Mouse (Mus musculus) myocyte (in vitro differentiated cells): Measurements from ENCODE around the gene Ldb2. TPM values are rescaled to one million over a fixed set of nuclear protein-coding genes. Genes with fewer than 3 reads are reported as not detected.

Source experiments
- H3K27me3 ChIP-seq: one replicate; pipeline ENCODE4 v1.6.1; 2011; ENCODE audit not compliant: control insufficient read depth, insufficient read depth, insufficient read length
- H3K36me3 ChIP-seq: one replicate; pipeline ENCODE4 v1.6.1; 2011; ENCODE audit not compliant: control insufficient read depth, insufficient read depth
- H3K4me2 ChIP-seq: one replicate; pipeline ENCODE4 v1.6.1; 2011; ENCODE audit warnings: low read depth, control low read depth
- H3K4me3 ChIP-seq: one replicate; pipeline ENCODE4 v1.5.1; 2011; ENCODE audit warnings: mild to moderate bottlenecking, control low read depth, moderate library complexity
- H3K79me2 ChIP-seq: one replicate; pipeline ENCODE4 v1.6.1; 2011; ENCODE audit not compliant: control insufficient read depth, insufficient read depth
- H3ac ChIP-seq: one replicate; pipeline ENCODE4 v1.6.1; 2011; ENCODE audit not compliant: control insufficient read depth, insufficient read length
- CEBPB ChIP-seq: IDR thresholded peaks from 2 replicates; pipeline ENCODE4 v1.6.1; 2011; ENCODE audit warnings: mild to moderate bottlenecking, moderate library complexity; ENCODE audit not compliant: poor library complexity, insufficient read depth, severe bottlenecking
- E2F4 ChIP-seq: IDR thresholded peaks from one replicate; pipeline ENCODE4 v1.6.1; 2011; ENCODE audit warnings: mild to moderate bottlenecking, control low read depth, moderate library complexity; ENCODE audit not compliant: insufficient read depth
- MAX ChIP-seq: IDR thresholded peaks from one replicate; pipeline ENCODE4 v1.6.1; 2011; ENCODE audit warnings: low read depth, mild to moderate bottlenecking, control low read depth
- MYOD1 ChIP-seq, 3 experiments: IDR thresholded peaks; one replicate each; pipeline ENCODE4 v1.6.1; 2011; ENCODE audit warnings: control low read depth in 2 of 3, low read depth in 2 of 3, mild to moderate bottlenecking in 2 of 3, moderate library complexity in 1 of 3; ENCODE audit not compliant: insufficient read length in 2 of 3, control insufficient read depth in 1 of 3
- MYOG ChIP-seq, 3 experiments: IDR thresholded peaks; one replicate each; pipeline ENCODE4 v1.6.1; 2011; ENCODE audit warnings: control low read depth in 2 of 3, low read depth in 2 of 3, mild to moderate bottlenecking in 2 of 3; ENCODE audit not compliant: insufficient read length in 2 of 3, control insufficient read depth in 1 of 3, insufficient read depth in 1 of 3
- POLR2A ChIP-seq: IDR thresholded peaks from one replicate; pipeline ENCODE4 v1.6.1; 2011; ENCODE audit warnings: low read depth, mild to moderate bottlenecking, control low read depth, moderate library complexity; ENCODE audit not compliant: insufficient read length
- POLR2AphosphoS2 ChIP-seq: IDR thresholded peaks from one replicate; pipeline ENCODE4 v1.6.1; 2011; ENCODE audit warnings: low read depth, control low read depth; ENCODE audit not compliant: insufficient read length
- REST ChIP-seq: IDR thresholded peaks from one replicate; pipeline ENCODE4 v1.6.1; 2011; ENCODE audit warnings: mild to moderate bottlenecking, control low read depth, moderate library complexity; ENCODE audit not compliant: insufficient read depth, insufficient read length
- SRF ChIP-seq: IDR thresholded peaks from one replicate; pipeline ENCODE4 v1.6.1; 2011; ENCODE audit warnings: low read depth; ENCODE audit not compliant: control insufficient read depth, insufficient read length
- TCF12 ChIP-seq: IDR thresholded peaks from one replicate; pipeline ENCODE4 v1.6.1; 2011; ENCODE audit warnings: mild to moderate bottlenecking, control low read depth; ENCODE audit not compliant: poor library complexity, insufficient read depth, severe bottlenecking
- TCF3 ChIP-seq: IDR thresholded peaks from one replicate; pipeline ENCODE4 v1.6.1; 2011; ENCODE audit warnings: low read depth, control low read depth; ENCODE audit not compliant: insufficient read length
- USF1 ChIP-seq: IDR thresholded peaks from one replicate; pipeline ENCODE4 v1.6.1; 2011; ENCODE audit warnings: low read depth, mild to moderate bottlenecking, control low read depth, moderate library complexity
- polyA plus RNA-seq: library from polyadenylated mRNA; unstranded; fragments of >200 nt; fragmentation: generic; extraction: Trizol; gene quantifications from one replicate; pipeline ENCODE4 v1.2.1, GENCODE M21; 2012; ENCODE audit warnings: missing spikeins

Ldb2 gene
- polyA plus RNA-seq, 1 experiment: not detected

GRCm38 (mm10) chr5:44538000-44538395 is 261.5 kb downstream of the Ldb2 start:
- no peak overlapping the region for H3K4me3 ChIP-seq
- H3ac ChIP-seq: no peak overlapping the region
- no peaks in the 10 kb centered on the region for H3K79me2 ChIP-seq
- no peaks in the 10 kb centered on the region for H3K36me3 ChIP-seq
- no peak overlapping the region for H3K4me2 ChIP-seq
- no peak for TF ChIP-seq TCF12
- TF ChIP-seq MAX: no peak
- no peak for TF ChIP-seq POLR2A
- no peak for TF ChIP-seq MYOG (IDR thresholded peaks at IDR 0.05; ENCODE audit: control insufficient read depth in 1 of 3, insufficient read depth in 1 of 3, insufficient read length in 2 of 3, low read depth in 2 of 3)
- no peak for TF ChIP-seq CEBPB
- no peak for TF ChIP-seq USF1
- TF ChIP-seq SRF: no peak
- TF ChIP-seq POLR2AphosphoS2: no peak
- no peak for TF ChIP-seq TCF3
- H3K27me3 ChIP-seq: no peaks in the 10 kb centered on the region

- TF ChIP-seq POLR2AphosphoS2: no peak
- no peak for TF ChIP-seq TCF12
- TF ChIP-seq USF1: no peak
- no peak for TF ChIP-seq MAX
- Histone ChIP-seq H3K27me3 (no peaks in the 10 kb centered on the region), H3K4me3 (no peak overlapping the region), H3ac (no peak overlapping the region), H3K4me2 (no peak overlapping the region), H3K79me2 (no peaks in the 10 kb centered on the region), H3K36me3 (no peaks in the 10 kb centered on the region)
Measured at GRCm38 (mm10) chr5:44537316-44537999, 262.0 kb downstream of the Ldb2 start.

GRCm38 (mm10) chr5:44529466-44529865 is 270.0 kb downstream of the Ldb2 start:
- Histone ChIP-seq H3K4me3 (no peak overlapping the region), H3K27me3 (no peaks in the 10 kb centered on the region), H3K79me2 (no peaks in the 10 kb centered on the region), H3K36me3 (no peaks in the 10 kb centered on the region), H3ac (no peak overlapping the region), H3K4me2 (no peak overlapping the region)
- no peak for TF ChIP-seq SRF
- TF ChIP-seq REST: no peak
- TF ChIP-seq POLR2AphosphoS2: no peak
- TF ChIP-seq MYOG (IDR thresholded peaks at IDR 0.05; ENCODE audit: control insufficient read depth in 1 of 3, insufficient read depth in 1 of 3, insufficient read length in 2 of 3, low read depth in 2 of 3): no peak
- TF ChIP-seq TCF3: no peak
- TF ChIP-seq USF1: no peak
- TF ChIP-seq MAX: no peak
- no peak for TF ChIP-seq TCF12
- TF ChIP-seq E2F4: no peak
- no peak for TF ChIP-seq MYOD1 (IDR thresholded peaks at IDR 0.05; ENCODE audit: control insufficient read depth in 1 of 3, insufficient read length in 2 of 3, low read depth in 2 of 3)
- TF ChIP-seq POLR2A: no peak
- TF ChIP-seq CEBPB: no peak

GRCm38 (mm10) chr5:44529001-44529400 is 270.5 kb downstream of the Ldb2 start:
- Histone ChIP-seq H3K27me3 (no peaks in the 10 kb centered on the region), H3K79me2 (no peaks in the 10 kb centered on the region), H3K36me3 (no peaks in the 10 kb centered on the region), H3K4me2 (no peak overlapping the region), H3ac (no peak overlapping the region), H3K4me3 (no peak overlapping the region)
- TF ChIP-seq E2F4 (no peak), TCF3 (no peak), CEBPB (no peak), USF1 (no peak), SRF (no peak), POLR2AphosphoS2 (no peak)

- H3K27me3 ChIP-seq: no peaks in the 10 kb centered on the region
- no peak overlapping the region for H3K4me3 ChIP-seq
- TF ChIP-seq SRF: no peak
- no peak for TF ChIP-seq POLR2AphosphoS2
- no peak for TF ChIP-seq TCF12
- no peak for TF ChIP-seq E2F4
- TF ChIP-seq MYOG (IDR thresholded peaks at IDR 0.05; ENCODE audit: control insufficient read depth in 1 of 3, insufficient read depth in 1 of 3, insufficient read length in 2 of 3, low read depth in 2 of 3): no peak
- no peak for TF ChIP-seq MAX
- TF ChIP-seq USF1: no peak
- H3K4me2 ChIP-seq: no peak overlapping the region
- H3K79me2 ChIP-seq: no peaks in the 10 kb centered on the region
- no peak overlapping the region for H3ac ChIP-seq
- H3K36me3 ChIP-seq: no peaks in the 10 kb centered on the region
Measured at GRCm38 (mm10) chr5:44505221-44505620, 294.3 kb downstream of the Ldb2 start.
